Mouse (Mus musculus): ENCODE results near the gene Mafg. TPM values are rescaled to one million over a fixed set of nuclear protein-coding genes. Genes with fewer than 3 reads are reported as not detected.

Gene Mafg
- polyA plus RNA-seq, 1 experiment, result 29.9 TPM

GRCm38 (mm10) chr11:120648001-120648476 lies 14.6 kb upstream of the Mafg start, which contains the start of gene Myadml2:
Gene Myadml2 (minus strand): TSS chr11:120648158.
- DNase-seq (ENCODE audit: low read depth in 1 of 2, low spot score in 2 of 2), result no peak
- H3K4me3 ChIP-seq (ENCODE audit: extremely low read depth, insufficient read depth, insufficient read length), result peak within 1 kb of the TSS; percentile 38
- TF ChIP-seq POLR2A (IDR thresholded peaks at IDR 0.05; ENCODE audit: low read depth, low read length), result no peak
- TF ChIP-seq CTCF (IDR thresholded peaks at IDR 0.05; ENCODE audit: extremely low read depth, insufficient read depth, insufficient read length, insufficient replicate concordance), result no peak
- H3K27ac ChIP-seq (ENCODE audit: insufficient read depth, low read length), result peak within 1 kb of the TSS; percentile 32; the same call in 1 of the 2 replicates
- H3K27me3 ChIP-seq (ENCODE audit: control insufficient read depth, insufficient read depth, low read length), result no peaks in the 10 kb centered on the region
- peaks cover 8% of the 10 kb centered on the region for H3K4me1 ChIP-seq (ENCODE audit: control insufficient read depth, insufficient read depth, insufficient read length)
- 5% methylated on average over 13 of the region's 13 CpGs for WGBS
- H3K36me3 ChIP-seq (ENCODE audit: control insufficient read depth, insufficient read depth, low read length), result no peaks in the 10 kb centered on the region

GRCm38 (mm10) chr11:120647047-120647830 lies 13.8 kb upstream of the Mafg start:
- WGBS, result 85% methylated on average over 35 of the region's 35 CpGs
- no peaks in the 10 kb centered on the region for H3K27me3 ChIP-seq (ENCODE audit: control insufficient read depth, insufficient read depth, low read length)
- H3K27ac ChIP-seq (ENCODE audit: insufficient read depth, low read length), result no peak overlapping the region
- H3K36me3 ChIP-seq (ENCODE audit: control insufficient read depth, insufficient read depth, low read length), result no peaks in the 10 kb centered on the region
- TF ChIP-seq CTCF (IDR thresholded peaks at IDR 0.05; ENCODE audit: extremely low read depth, insufficient read depth, insufficient read length, insufficient replicate concordance) (no peak), POLR2A (IDR thresholded peaks at IDR 0.05; ENCODE audit: low read depth, low read length) (no peak)
- no peak for DNase-seq (ENCODE audit: low read depth in 1 of 2, low spot score in 2 of 2)
- peaks cover 12% of the 10 kb centered on the region for H3K4me1 ChIP-seq (ENCODE audit: control insufficient read depth, insufficient read depth, insufficient read length)
- peak overlapping the region; percentile 38 for H3K4me3 ChIP-seq (ENCODE audit: extremely low read depth, insufficient read depth, insufficient read length)

- WGBS, result under 1% methylated on average over 15 of the region's 15 CpGs
- TF ChIP-seq CTCF (IDR thresholded peaks at IDR 0.05; ENCODE audit: extremely low read depth, insufficient read depth, insufficient read length, insufficient replicate concordance), result no peak
- TF ChIP-seq POLR2A (IDR thresholded peaks at IDR 0.05; ENCODE audit: low read depth, low read length), result no peak
- Histone ChIP-seq H3K27me3 (ENCODE audit: control insufficient read depth, insufficient read depth, low read length) (no peaks in the 10 kb centered on the region), H3K27ac (ENCODE audit: insufficient read depth, low read length) (no peak within 1 kb of the TSS), H3K4me3 (ENCODE audit: extremely low read depth, insufficient read depth, insufficient read length) (peak within 1 kb of the TSS; percentile 60), H3K4me1 (ENCODE audit: control insufficient read depth, insufficient read depth, insufficient read length) (peaks cover 12% of the 10 kb centered on the region), H3K36me3 (ENCODE audit: control insufficient read depth, insufficient read depth, low read length) (no peaks in the 10 kb centered on the region)
- DNase-seq (ENCODE audit: low read depth in 1 of 2, low spot score in 2 of 2), result peak; percentile 73 to 92
Observed at GRCm38 (mm10) chr11:120643601-120643987, 10.2 kb upstream of the Mafg start, which contains the start of gene Pycr1. Gene Pycr1 (minus strand): TSS chr11:120643769.

GRCm38 (mm10) chr11:120642939-120643600 lies 9.7 kb upstream of the Mafg start:
- peaks cover 9% of the 10 kb centered on the region; the same call in 1 of the 2 replicates for H3K4me1 ChIP-seq (ENCODE audit: control insufficient read depth, insufficient read depth, insufficient read length)
- 2% methylated on average over 18 of the region's 18 CpGs for WGBS
- H3K36me3 ChIP-seq (ENCODE audit: control insufficient read depth, insufficient read depth, low read length), result no peaks in the 10 kb centered on the region
- no peak overlapping the region for H3K27ac ChIP-seq (ENCODE audit: insufficient read depth, low read length)
- no peak for DNase-seq (ENCODE audit: low read depth in 1 of 2, low spot score in 2 of 2)
- no peak for TF ChIP-seq POLR2A (IDR thresholded peaks at IDR 0.05; ENCODE audit: low read depth, low read length)
- no peak for TF ChIP-seq CTCF (IDR thresholded peaks at IDR 0.05; ENCODE audit: extremely low read depth, insufficient read depth, insufficient read length, insufficient replicate concordance)
- H3K4me3 ChIP-seq (ENCODE audit: extremely low read depth, insufficient read depth, insufficient read length), result peak overlapping the region; percentile 60
- H3K27me3 ChIP-seq (ENCODE audit: control insufficient read depth, insufficient read depth, low read length), result no peaks in the 10 kb centered on the region

- peaks cover 5% of the 10 kb centered on the region; the same call in 1 of the 2 replicates for H3K4me1 ChIP-seq (ENCODE audit: control insufficient read depth, insufficient read depth, insufficient read length)
- H3K27ac ChIP-seq (ENCODE audit: insufficient read depth, low read length), result no peak overlapping the region
- DNase-seq (ENCODE audit: low read depth in 1 of 2, low spot score in 2 of 2), result no peak
- 72% methylated on average over 8 of the region's 8 CpGs for WGBS
- H3K27me3 ChIP-seq (ENCODE audit: control insufficient read depth, insufficient read depth, low read length), result no peaks in the 10 kb centered on the region
- H3K36me3 ChIP-seq (ENCODE audit: control insufficient read depth, insufficient read depth, low read length), result no peaks in the 10 kb centered on the region
- no peak overlapping the region for H3K4me3 ChIP-seq (ENCODE audit: extremely low read depth, insufficient read depth, insufficient read length)
- TF ChIP-seq POLR2A (IDR thresholded peaks at IDR 0.05; ENCODE audit: low read depth, low read length) (no peak), CTCF (IDR thresholded peaks at IDR 0.05; ENCODE audit: extremely low read depth, insufficient read depth, insufficient read length, insufficient replicate concordance) (no peak)
Observed at GRCm38 (mm10) chr11:120641869-120642268, 8.5 kb upstream of the Mafg start.

- WGBS, result 82% methylated on average over 9 of the region's 9 CpGs
- Histone ChIP-seq H3K27ac (ENCODE audit: insufficient read depth, low read length) (no peak overlapping the region), H3K4me3 (ENCODE audit: extremely low read depth, insufficient read depth, insufficient read length) (no peak overlapping the region), H3K4me1 (ENCODE audit: control insufficient read depth, insufficient read depth, insufficient read length) (peaks cover 5% of the 10 kb centered on the region; the same call in 1 of the 2 replicates), H3K27me3 (ENCODE audit: control insufficient read depth, insufficient read depth, low read length) (no peaks in the 10 kb centered on the region), H3K36me3 (ENCODE audit: control insufficient read depth, insufficient read depth, low read length) (no peaks in the 10 kb centered on the region)
- DNase-seq (ENCODE audit: low read depth in 1 of 2, low spot score in 2 of 2), result no peak
- TF ChIP-seq CTCF (IDR thresholded peaks at IDR 0.05; ENCODE audit: extremely low read depth, insufficient read depth, insufficient read length, insufficient replicate concordance) (no peak), POLR2A (IDR thresholded peaks at IDR 0.05; ENCODE audit: low read depth, low read length) (no peak)
Observed at GRCm38 (mm10) chr11:120641255-120641654, 7.9 kb upstream of the Mafg start.

All from spleen, adult 2 months (tissue).